Mouse (Mus musculus) ES-Bruce4 (cell line): ENCODE results near the gene Gpr132. TPM values are rescaled to one million over a fixed set of nuclear protein-coding genes. Genes with fewer than 3 reads are reported as not detected.

Experiments
- H3K27ac ChIP-seq: 2 replicates; pipeline ENCODE4 v1.5.1; 2012; ENCODE audit warnings: low read length, inconsistent platforms; ENCODE audit not compliant: insufficient read depth
- H3K27me3 ChIP-seq: 2 replicates; pipeline ENCODE4 v1.6.1; 2012; ENCODE audit warnings: mild to moderate bottlenecking, low read length, inconsistent platforms; ENCODE audit not compliant: control insufficient read depth, poor library complexity, insufficient read depth, severe bottlenecking
- H3K36me3 ChIP-seq: 2 replicates; pipeline ENCODE4 v1.6.1; 2012; ENCODE audit warnings: inconsistent platforms, mild to moderate bottlenecking, low read length, moderate library complexity; ENCODE audit not compliant: control insufficient read depth, poor library complexity, insufficient read depth, severe bottlenecking
- H3K4me1 ChIP-seq: one replicate; pipeline ENCODE4 v1.8.1; 2011; ENCODE audit warnings: low read length; ENCODE audit not compliant: control insufficient read depth, insufficient read depth
- H3K4me3 ChIP-seq: 2 replicates; pipeline ENCODE4 v1.5.1; 2011; ENCODE audit warnings: low read depth, mild to moderate bottlenecking, low read length
- H3K9ac ChIP-seq: 2 replicates; pipeline ENCODE4 v1.6.1; 2012; ENCODE audit warnings: low read depth, mild to moderate bottlenecking, inconsistent platforms; ENCODE audit not compliant: poor library complexity, severe bottlenecking
- H3K9me3 ChIP-seq: replicated peaks from 2 replicates; pipeline ENCODE4 v1.6.1; 2012; ENCODE audit warnings: mild to moderate bottlenecking, low read length, inconsistent platforms; ENCODE audit not compliant: control insufficient read depth, poor library complexity, insufficient read depth, severe bottlenecking
- CTCF ChIP-seq: IDR thresholded peaks from one replicate; pipeline ENCODE4 v1.8.1; 2011; ENCODE audit warnings: low read depth, low read length
- EP300 ChIP-seq: IDR thresholded peaks from 2 replicates; pipeline ENCODE4 v1.6.1; 2011; ENCODE audit warnings: low read depth, low read length; ENCODE audit not compliant: insufficient read depth
- POLR2A ChIP-seq: IDR thresholded peaks from one replicate; pipeline ENCODE4 v1.8.1; 2011; ENCODE audit warnings: low read length; ENCODE audit not compliant: insufficient read depth
- polyA plus RNA-seq: library from polyadenylated mRNA; stranded (reverse); fragments of >200 nt; gene quantifications from 2 replicates; pipeline ENCODE4 v1.2.4, GENCODE M21; 2011; ENCODE audit warnings: low read depth; ENCODE audit not compliant: missing spikeins, insufficient read depth, insufficient read length

Gpr132 gene
- polyA plus RNA-seq, 1 experiment = 0.64 TPM

DNA sequence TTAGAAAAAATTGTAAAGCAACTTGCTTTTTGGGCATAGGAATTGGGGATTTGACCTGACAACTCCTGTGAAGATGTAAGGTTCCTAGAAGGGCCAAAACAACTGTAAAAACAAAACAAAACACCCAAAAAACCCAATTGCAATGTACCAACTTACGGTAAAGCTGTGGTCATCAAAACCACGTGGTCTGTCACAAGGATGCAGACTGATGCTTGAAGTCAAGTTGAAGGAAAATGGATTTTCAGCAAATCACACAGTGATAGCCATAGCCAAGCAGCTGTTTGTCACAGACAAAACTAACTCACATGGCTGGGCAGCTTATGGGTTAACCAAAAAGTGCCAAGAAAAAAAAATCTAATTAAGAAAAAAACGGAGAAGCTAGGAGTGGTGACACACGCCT, 30.9 kb upstream of the Gpr132 start:
- Histone ChIP-seq H3K27me3 (no peaks in the 10 kb centered on the region), H3K9ac (no peak overlapping the region), H3K4me3 (no peak overlapping the region), H3K36me3 (no peaks in the 10 kb centered on the region), H3K27ac (no peak overlapping the region), H3K9me3 (no peaks in the 10 kb centered on the region), H3K4me1 (no peaks in the 10 kb centered on the region)
- TF ChIP-seq EP300 (no peak), CTCF (no peak), POLR2A (no peak)

DNA sequence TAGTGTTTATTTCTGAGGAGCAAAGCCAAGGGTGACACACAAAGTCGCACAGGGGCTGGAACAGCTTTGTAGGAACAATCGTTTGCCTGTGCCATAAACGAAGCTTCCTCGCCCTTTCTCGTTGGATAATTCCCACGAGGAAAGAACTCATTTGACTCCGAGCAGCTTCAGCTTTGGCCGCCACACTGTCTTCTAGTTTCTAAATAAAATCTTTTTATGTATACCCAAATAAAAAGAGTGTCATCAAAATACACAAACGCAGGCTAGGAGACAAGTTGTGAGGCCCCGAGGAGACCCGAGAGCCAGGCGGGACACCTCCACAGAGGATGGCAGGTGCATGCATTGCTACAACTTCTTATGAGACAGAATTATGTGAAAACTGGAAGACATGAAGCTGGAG, 30.3 kb upstream of the Gpr132 start:
- H3K36me3 ChIP-seq = no peaks in the 10 kb centered on the region
- no peak overlapping the region for H3K9ac ChIP-seq
- H3K9me3 ChIP-seq = no peaks in the 10 kb centered on the region
- no peak for TF ChIP-seq POLR2A
- no peak for TF ChIP-seq CTCF
- TF ChIP-seq EP300 = no peak
- H3K27ac ChIP-seq = no peak overlapping the region
- H3K27me3 ChIP-seq = no peaks in the 10 kb centered on the region
- no peaks in the 10 kb centered on the region for H3K4me1 ChIP-seq
- H3K4me3 ChIP-seq = no peak overlapping the region

DNA sequence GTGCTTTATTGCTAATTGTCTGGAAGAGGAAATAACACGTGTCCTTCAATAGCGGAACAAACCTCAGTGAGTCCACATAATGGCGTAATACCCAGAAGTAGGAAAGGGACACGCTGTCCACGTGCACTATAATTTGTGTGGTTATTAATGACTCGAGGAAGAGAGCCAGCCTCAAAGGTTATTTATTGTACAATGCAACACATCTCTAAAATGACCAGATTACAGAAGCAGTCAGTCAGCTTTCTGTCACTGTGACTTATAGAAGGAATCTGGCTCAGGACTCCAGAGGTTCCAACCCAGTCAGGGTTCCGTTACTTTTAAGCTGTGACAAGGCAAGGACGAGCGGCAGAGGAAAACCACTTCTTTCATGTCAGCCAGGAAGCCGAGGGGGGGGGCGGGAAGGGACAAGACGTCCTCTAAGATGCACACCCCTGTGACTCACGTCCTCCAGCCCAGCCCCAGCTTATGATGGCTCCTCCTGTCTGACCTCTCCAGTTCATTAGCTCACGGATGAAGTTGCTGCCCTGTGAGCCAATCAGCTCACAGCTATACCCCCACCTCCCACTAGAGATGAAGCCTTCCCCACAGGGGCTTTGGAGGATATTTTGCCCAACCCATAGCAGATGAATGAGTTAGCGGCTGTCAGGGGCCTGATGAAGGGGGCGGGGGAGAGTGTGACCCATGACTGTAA, 29.6 kb upstream of the Gpr132 start:
- no peaks in the 10 kb centered on the region for H3K9me3 ChIP-seq
- no peak overlapping the region for H3K4me3 ChIP-seq
- H3K36me3 ChIP-seq = no peaks in the 10 kb centered on the region
- TF ChIP-seq EP300 (no peak), POLR2A (no peak), CTCF (no peak)
- no peaks in the 10 kb centered on the region for H3K4me1 ChIP-seq
- no peak overlapping the region for H3K27ac ChIP-seq
- no peaks in the 10 kb centered on the region for H3K27me3 ChIP-seq
- H3K9ac ChIP-seq = no peak overlapping the region

DNA sequence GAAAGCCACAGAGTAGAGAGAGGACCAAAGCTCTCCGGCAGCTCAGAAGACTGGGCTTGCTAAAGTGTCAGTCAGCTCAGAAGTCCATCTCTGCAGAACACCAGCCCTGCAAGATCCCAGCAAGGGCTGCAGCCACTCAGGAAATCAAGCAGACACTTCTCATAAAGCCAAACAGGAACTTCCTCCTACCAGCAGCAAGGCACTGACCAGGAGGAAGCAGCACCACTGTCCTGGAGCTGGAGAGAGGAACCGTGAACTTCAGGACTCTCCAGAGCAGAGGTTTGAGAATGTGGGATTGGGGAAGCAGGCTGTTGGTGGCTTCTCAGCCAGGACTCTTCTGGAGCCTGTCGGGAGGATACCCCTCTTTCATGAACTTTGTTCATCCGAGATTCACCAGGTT, 26.9 kb upstream of the Gpr132 start:
- Histone ChIP-seq H3K27me3 (no peaks in the 10 kb centered on the region), H3K4me1 (no peaks in the 10 kb centered on the region), H3K9me3 (peaks cover 15% of the 10 kb centered on the region), H3K4me3 (no peak overlapping the region), H3K27ac (no peak overlapping the region), H3K9ac (no peak overlapping the region), H3K36me3 (no peaks in the 10 kb centered on the region)
- no peak for TF ChIP-seq EP300
- TF ChIP-seq CTCF = no peak
- no peak for TF ChIP-seq POLR2A

DNA sequence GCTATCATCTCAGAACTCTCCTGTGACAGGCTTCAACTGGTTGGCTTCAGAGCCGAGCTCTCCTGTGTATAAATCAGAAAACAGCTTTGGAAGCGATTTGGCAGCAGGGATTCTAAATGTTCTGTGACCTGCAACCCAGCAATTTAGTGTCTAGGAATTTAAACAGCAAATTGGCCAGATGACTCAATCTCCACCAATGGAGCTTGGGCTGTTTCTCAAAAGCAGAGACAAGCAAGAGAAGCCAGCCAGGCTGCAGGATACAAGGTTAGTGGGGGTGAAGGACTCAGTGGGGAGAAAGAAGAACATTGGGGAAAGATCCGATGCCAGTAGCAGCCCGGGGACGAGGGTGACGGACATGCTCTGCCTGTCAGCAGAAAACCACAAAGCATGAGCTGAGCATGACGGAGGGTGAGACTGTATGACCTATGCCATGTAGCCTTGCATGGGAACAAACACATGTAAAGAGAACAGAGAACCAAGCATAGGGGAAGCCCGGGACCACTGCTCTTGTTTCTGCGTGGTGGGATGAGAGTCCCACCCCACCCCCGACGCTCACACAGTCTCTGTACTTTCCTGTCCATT, 26.4 kb upstream of the Gpr132 start:
- no peaks in the 10 kb centered on the region for H3K4me1 ChIP-seq
- H3K4me3 ChIP-seq = no peak overlapping the region
- no peak for TF ChIP-seq POLR2A
- TF ChIP-seq EP300 = no peak
- no peak for TF ChIP-seq CTCF
- H3K9me3 ChIP-seq = peaks cover 15% of the 10 kb centered on the region
- H3K27me3 ChIP-seq = no peaks in the 10 kb centered on the region
- H3K27ac ChIP-seq = no peak overlapping the region
- H3K9ac ChIP-seq = no peak overlapping the region
- H3K36me3 ChIP-seq = no peaks in the 10 kb centered on the region

DNA sequence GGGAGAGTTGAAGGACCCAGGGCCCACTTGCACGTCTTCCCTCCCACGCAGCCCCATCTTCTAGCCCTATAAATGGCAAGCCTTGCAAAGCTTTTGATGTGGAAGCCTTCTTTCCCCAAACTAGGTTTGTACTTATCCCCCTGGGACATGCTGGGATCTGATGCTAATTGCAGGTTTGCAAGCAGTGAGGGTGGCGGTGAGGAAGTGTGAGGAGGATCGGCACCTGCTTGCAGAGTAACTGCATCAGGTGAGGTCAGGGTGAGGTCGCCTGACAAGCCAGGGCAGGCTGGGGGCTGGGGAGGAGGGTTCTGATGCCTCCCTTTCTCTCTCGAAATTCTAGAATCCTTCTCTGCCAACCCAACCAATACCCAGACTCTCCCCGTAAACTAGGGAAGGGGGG, 17.4 kb upstream of the Gpr132 start:
- H3K4me1 ChIP-seq = no peaks in the 10 kb centered on the region
- no peak for TF ChIP-seq EP300
- no peak overlapping the region for H3K27ac ChIP-seq
- H3K4me3 ChIP-seq = no peak overlapping the region
- H3K9me3 ChIP-seq = peaks cover 14% of the 10 kb centered on the region
- H3K9ac ChIP-seq = no peak overlapping the region
- H3K36me3 ChIP-seq = no peaks in the 10 kb centered on the region
- H3K27me3 ChIP-seq = no peaks in the 10 kb centered on the region
